Mouse (Mus musculus) Patski (cell line): ENCODE data around the gene Ccl26. TPM values are rescaled to one million over a fixed set of nuclear protein-coding genes. Genes with fewer than 3 reads are reported as not detected.
"Not testable (repeated sequence)": the region's sequence is repeated elsewhere in the genome, so short reads cannot be mapped to it uniquely, and the experiment has no call there.

Source experiments
- ATAC-seq: fragments of 100-300 bp; one replicate; pipeline ENCODE4 v1.8.0; 2021
- CTCF ChIA-PET: fragments of 350-600 bp; sonication (Branson Sonifier 250); formaldehyde crosslinking; loops from one replicate; lab custom pipeline; 2022; ENCODE audit warnings: inconsistent platforms; lab: Charles Lee
- POLR2A ChIA-PET: fragments of 350-600 bp; sonication (Branson Sonifier 250); formaldehyde crosslinking; loops from one replicate; lab custom pipeline; 2022; ENCODE audit warnings: antibody characterized with exemption, inconsistent platforms; lab: Charles Lee
- DNase-seq: peaks from one replicate; pipeline ENCODE4 v3.0.0-alpha.2; 2011; ENCODE audit warnings: low read depth, low spot score
- H3K27me3 ChIP-seq: fragments of 371-371 bp; one replicate; pipeline ENCODE4 v1.5.1; 2021
- CTCF ChIP-seq: fragments of 100-300 bp; IDR thresholded peaks from one replicate; pipeline ENCODE4 v1.5.1; 2021
- in situ Hi-C: fragments of 300-500 bp; cut with MboI; formaldehyde crosslinking; loops from 3 replicates; pipeline ENCODE4 v1.11.1; 2018; ENCODE audit warnings: low pct_unique_long_range_greater_than_20kb, mixed read lengths
- polyA plus RNA-seq: library from polyadenylated mRNA; unstranded; gene quantifications from one replicate; pipeline ENCODE4 v1.2.3, GENCODE M21; 2021

Gene Ccl26
- not detected for polyA plus RNA-seq

GRCm38 (mm10) chr5:135563469-135563868 is at the start of gene Ccl26:
Gene Ccl26, minus strand, starts transcription at chr5:135563569.
- ATAC-seq (no peak), DNase-seq (no peak)
- in situ Hi-C loops = no loop called here
- no peak for TF ChIP-seq CTCF
- peaks cover 10% of the 10 kb centered on the region for H3K27me3 ChIP-seq
- ChIA-PET POLR2A (no interaction called here), CTCF (no interaction called here)

DNA sequence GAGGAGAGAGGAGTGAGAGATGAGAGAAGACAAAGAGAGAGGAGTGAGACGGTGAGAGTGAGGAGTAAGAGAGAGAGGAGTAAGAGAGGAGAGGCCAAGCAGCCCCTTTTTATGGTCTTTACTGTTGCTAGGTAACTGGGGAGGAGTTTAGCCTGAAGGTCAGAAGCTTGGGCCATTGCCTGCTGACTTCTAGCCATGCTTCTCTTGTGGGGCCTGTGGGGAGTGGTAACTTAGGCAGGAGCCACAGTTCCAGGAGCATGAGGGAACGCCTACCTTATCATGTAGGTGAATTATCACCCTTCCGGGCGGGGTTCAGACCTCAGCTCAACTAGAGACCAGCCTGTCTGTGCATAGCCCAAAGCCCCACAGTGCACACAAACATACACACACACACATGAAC is 46.4 kb upstream of the Ccl26 start:
- in situ Hi-C loops = loop anchor here (5.0 kb wide), 1 partner anchor 202 kb away; no protein-coding TSS in a partner anchor
- DNase-seq (no peak), ATAC-seq (no peak)
- TF ChIP-seq CTCF = no peak
- ChIA-PET POLR2A (no interaction called here), CTCF (no interaction called here)
- no peaks in the 10 kb centered on the region for H3K27me3 ChIP-seq

DNA sequence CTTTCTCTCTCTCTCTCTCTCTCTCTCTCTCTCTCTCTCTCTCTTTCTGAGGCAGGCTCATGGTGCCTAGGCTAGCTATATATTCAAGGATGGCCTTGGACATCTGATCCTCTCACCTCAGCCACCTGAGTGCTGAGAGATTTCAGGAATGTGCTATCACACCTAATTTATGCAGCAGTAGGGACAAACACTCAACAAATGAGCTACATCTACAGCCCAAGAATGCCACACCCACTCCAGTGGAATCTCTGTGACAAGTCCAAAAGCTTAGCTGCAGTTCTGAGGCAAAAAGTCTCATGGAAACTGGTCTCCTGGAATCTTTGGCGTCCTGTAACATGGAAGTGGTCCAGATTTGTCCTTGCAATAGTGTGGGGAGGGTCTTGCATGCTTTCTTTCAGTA is 44.2 kb upstream of the Ccl26 start:
- H3K27me3 ChIP-seq = no peaks in the 10 kb centered on the region
- ATAC-seq (no peak), DNase-seq (no peak)
- ChIA-PET POLR2A (no interaction called here), CTCF (no interaction called here)
- in situ Hi-C loops = no loop called here
- no peak for TF ChIP-seq CTCF

- POLR2A ChIA-PET, CTCF ChIA-PET, ATAC-seq, DNase-seq, H3K27me3 ChIP-seq, in situ Hi-C loops: not testable (repeated sequence)
Measured at GRCm38 (mm10) chr5:135606717-135607116, 43.3 kb upstream of the Ccl26 start.

DNA sequence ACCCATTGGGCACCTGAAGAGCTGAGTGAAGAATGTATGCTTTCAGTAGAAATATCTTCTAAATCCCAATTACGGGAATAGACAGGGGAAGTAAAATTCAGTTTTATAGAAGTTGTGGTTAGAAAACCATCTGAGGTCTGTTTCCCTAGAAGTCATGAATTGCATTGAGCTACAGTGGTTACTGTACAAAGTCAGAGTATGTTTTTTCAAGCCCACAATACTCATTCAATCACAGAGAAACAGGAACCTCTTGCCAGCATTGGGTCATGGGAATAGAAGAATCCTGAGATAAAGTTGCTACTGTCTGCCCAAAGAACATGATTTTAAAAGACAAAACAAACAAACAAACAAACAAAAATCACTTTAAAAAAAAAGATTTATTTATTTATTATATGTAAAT is 41.3 kb upstream of the Ccl26 start:
- peaks cover 12% of the 10 kb centered on the region for H3K27me3 ChIP-seq
- POLR2A ChIA-PET, ATAC-seq, CTCF ChIA-PET, DNase-seq: not testable (repeated sequence)
- in situ Hi-C loops = loop anchor here (5.0 kb wide), 1 partner anchor 47 kb away; no protein-coding TSS in a partner anchor

DNA sequence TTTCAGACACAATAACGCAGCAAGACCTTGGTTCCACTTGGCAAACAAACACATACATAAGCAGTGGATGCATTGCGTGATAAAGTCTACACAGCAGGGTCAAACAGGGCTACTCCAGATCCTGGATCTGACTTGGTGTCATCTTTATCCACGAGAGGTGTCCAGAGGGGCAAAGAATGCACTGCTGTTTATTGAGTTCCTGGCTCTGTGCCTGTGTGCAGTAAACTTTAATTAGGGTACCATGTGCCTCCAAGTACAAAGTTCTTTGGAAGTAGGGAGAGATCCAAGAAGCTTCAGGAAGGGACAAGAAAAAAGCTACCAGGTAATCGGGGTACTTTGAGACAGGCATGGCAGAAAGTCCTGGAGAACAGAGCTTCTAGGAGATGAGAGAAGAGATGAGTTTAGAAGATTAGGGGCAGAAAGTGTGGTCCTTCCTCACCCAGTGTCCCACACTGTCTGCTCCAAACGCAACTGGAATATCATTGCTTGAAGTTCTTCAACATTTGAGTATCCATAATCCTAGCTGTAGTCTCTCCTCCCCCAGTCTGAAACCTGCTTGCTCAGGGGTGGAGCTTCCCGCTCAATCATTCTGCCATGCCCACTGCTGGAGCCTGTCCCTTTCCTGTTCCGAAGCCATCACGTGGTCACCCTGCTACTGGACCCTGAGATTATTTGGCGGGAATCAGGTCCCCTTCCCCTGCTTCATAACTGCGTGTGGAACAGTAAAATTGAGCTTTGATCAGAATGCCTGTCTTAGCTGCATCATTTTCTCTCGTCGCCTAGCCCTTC is 26.8 kb upstream of the Ccl26 start:
- peaks cover 9% of the 10 kb centered on the region for H3K27me3 ChIP-seq
- DNase-seq (no peak), ATAC-seq (no peak)
- no peak for TF ChIP-seq CTCF
- ChIA-PET CTCF (interaction anchor here (1.0 kb wide), 1 partner anchor 26 kb away, joined by 3 read pairs; no protein-coding TSS in a partner anchor), POLR2A (no interaction called here)
- in situ Hi-C loops = no loop called here

DNA sequence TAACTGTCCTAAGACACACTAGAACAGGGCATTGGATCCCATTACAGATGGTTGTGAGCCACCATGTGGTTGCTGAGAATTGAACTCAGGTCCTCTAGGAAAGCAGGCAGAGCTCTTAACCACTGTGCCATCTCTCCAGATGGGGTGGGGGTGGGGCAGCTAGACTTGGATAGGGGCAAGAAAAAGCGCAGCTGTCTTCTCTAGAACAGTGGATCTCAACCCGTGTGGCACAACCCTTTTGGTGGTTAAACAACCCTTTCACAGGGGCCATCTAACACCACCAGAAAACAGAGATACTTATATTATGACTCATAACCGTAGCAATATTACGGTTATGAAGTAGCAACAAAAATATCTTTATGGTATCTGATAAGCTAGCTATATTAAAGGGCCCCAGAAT is 24.4 kb upstream of the Ccl26 start:
- TF ChIP-seq CTCF = no peak
- ChIA-PET POLR2A (no interaction called here), CTCF (no interaction called here)
- peaks cover 11% of the 10 kb centered on the region for H3K27me3 ChIP-seq
- DNase-seq (no peak), ATAC-seq (no peak)
- in situ Hi-C loops = no loop called here

GRCm38 (mm10) chr5:135585691-135586090 is 22.3 kb upstream of the Ccl26 start:
- TF ChIP-seq CTCF = no peak
- H3K27me3 ChIP-seq = peaks cover 3% of the 10 kb centered on the region
- no peak for DNase-seq
- ChIA-PET POLR2A (no interaction called here), CTCF (interaction anchor here (1.2 kb wide), 1 partner anchor 30 kb away, joined by 3 read pairs; no protein-coding TSS in a partner anchor)
- no peak for ATAC-seq
- in situ Hi-C loops = no loop called here

GRCm38 (mm10) chr5:135582330-135582729 is 19.0 kb upstream of the Ccl26 start:
- in situ Hi-C loops = no loop called here
- ATAC-seq (no peak), DNase-seq (no peak)
- no peak for TF ChIP-seq CTCF
- ChIA-PET CTCF (interaction anchor here (1.2 kb wide), 1 partner anchor 31 kb away, joined by 3 read pairs; no protein-coding TSS in a partner anchor), POLR2A (no interaction called here)
- peaks cover 3% of the 10 kb centered on the region for H3K27me3 ChIP-seq

DNA sequence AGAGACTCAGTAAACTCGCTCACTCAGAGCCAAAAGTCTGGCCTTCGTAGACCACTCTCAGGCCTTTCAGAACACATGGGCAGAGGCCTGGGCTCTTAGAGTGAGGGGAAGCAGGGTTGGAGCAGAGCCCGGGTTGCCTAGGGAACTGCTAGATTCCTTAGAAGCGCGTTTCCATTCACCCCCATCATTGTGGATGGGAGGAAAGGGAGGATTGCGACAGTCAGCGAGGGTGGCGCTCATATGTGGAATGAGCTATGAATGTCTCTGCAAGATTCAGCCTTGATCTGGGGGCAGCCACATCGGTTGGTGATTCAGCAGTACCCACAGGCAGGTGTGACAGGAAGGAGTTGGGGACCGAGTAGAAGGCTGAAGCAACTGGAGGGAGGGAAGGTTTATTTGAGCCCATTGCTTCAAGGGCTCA is 16.0 kb upstream of the Ccl26 start:
- H3K27me3 ChIP-seq = peaks cover 6% of the 10 kb centered on the region
- CTCF ChIA-PET = interaction anchor here (1.3 kb wide), 1 partner anchor 28 kb away, joined by 3 read pairs; no protein-coding TSS in a partner anchor
- no peak for TF ChIP-seq CTCF
- POLR2A ChIA-PET = no interaction called here
- in situ Hi-C loops = no loop called here
- ATAC-seq (no peak), DNase-seq (no peak)

DNA sequence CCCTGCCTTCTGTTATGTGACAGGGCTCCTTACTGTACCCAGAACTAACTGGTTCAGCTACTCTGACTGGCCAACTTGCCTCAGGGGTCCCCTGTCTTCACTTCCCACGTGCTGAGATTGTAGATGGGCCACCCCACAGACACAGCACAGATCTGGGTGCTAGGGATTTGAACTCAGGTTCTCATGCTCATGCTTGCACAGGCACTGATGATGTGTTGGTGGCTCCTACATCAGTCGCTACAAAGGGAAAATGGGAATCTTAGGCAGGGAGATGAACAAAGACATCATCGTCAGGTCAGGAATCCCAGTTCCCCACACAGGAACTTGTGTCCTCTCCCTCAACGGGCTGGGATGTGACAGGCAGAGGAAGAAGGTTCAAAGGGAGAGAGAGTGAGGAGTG is 12.7 kb upstream of the Ccl26 start:
- ChIA-PET CTCF (no interaction called here), POLR2A (no interaction called here)
- ATAC-seq (no peak), DNase-seq (no peak)
- in situ Hi-C loops = no loop called here
- H3K27me3 ChIP-seq = peaks cover 8% of the 10 kb centered on the region
- TF ChIP-seq CTCF = no peak
